ENCODE assay signal across 19 mouse cellular contexts in the genomic region with DNA sequence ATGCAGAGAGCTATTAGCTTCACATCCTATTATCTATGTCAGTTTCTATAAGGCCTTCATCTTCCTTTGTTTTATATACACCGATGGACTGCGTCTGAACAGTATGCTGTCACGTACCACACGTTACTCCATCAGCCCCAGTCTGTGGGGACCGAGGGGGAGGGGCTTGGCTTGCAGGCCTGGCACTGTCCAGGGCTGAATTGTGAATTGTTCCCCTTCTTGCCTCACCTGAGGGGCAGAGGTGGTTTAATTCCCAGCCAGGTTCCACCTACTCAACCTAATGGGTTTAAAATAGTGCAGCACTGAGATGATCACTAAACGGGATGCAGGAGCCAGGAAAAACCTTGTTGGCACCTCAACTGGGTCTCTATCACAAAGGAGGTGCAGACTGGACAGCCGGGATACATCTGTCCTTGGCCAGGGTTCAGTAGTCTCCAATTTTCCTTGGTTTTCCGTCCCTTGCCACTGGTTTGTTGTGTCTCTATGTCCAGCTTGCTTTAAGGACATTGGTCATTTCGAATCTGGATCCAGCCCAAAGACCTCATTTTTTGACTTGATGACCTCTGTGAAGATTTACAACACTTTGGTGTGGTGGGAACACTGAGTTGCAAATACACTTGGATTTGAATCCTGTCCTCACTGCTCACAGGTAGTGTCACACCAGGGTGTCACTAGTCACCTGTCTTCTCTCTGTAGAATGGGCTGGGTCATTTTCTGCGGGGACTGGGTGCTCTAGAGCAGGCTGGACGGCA. TPM values are rescaled to one million over a fixed set of nuclear protein-coding genes. Genes with fewer than 3 reads are reported as not detected.
DNase-seq lines count a peak whose midpoint lies in the region; ATAC-seq lines count a peak whose summit lies in the region.
"Had no signal": no experiment of that assay in that cellular context is flagged by ENCODE, and none has a peak within 500 bp of the region (broad histone marks: within the 10 kb centered on the region; RNA-seq: fewer than 3 reads in every experiment).

No protein-coding gene starts in this region.

- H3K4me2 ChIP-seq in hindbrain, embryonic 13.5 days, result no peak overlapping the region
- no peak overlapping the region for H3K4me2 ChIP-seq in hindbrain, embryonic 16.5 days (ENCODE audit: low read length)
- H3K4me2 ChIP-seq: embryonic facial prominence, embryonic 13.5 days; forebrain, embryonic 13.5 days; hindbrain, embryonic 12.5 days; intestine, embryonic 15.5 days had no signal

- H3K36me3 ChIP-seq in hindbrain, embryonic 13.5 days, result no peaks in the 10 kb centered on the region
- no peaks in the 10 kb centered on the region for H3K36me3 ChIP-seq in hindbrain, embryonic 16.5 days (ENCODE audit: control insufficient read depth, insufficient read depth, low read length)
- H3K36me3 ChIP-seq: embryonic facial prominence, embryonic 13.5 days; heart, embryonic 10.5 days; hindbrain, embryonic 12.5 days; intestine, embryonic 15.5 days had no signal

- peak; percentile 48 for DNase-seq in cerebellum, adult 11-12 months
- no peak for DNase-seq in cerebellum, adult 8-10 months
- DNase-seq in fat pad, adult 2 months (ENCODE audit: extremely low read depth, low read depth, low spot score), result peak; percentile 74
- peak; percentile 70 for DNase-seq in gonadal fat pad, adult 2 months (ENCODE audit: low read depth)
- DNase-seq: adrenal gland, adult 8-10 months; cerebellum, postnatal 25 days; forebrain, postnatal 0 days; gastrocnemius, postnatal 36 days; heart, adult 18-20 months; heart, postnatal 10 days; heart, postnatal 4 days; kidney, adult 18-20 months had no signal

- H3K9ac ChIP-seq in hindbrain, embryonic 13.5 days, result 0 out of 2 replicates have a peak overlapping the region, but pooled peaks have one; percentile 8
- H3K9ac ChIP-seq in hindbrain, embryonic 16.5 days (ENCODE audit: low read depth, low read length), result no peak overlapping the region
- H3K9ac ChIP-seq: embryonic facial prominence, embryonic 13.5 days; forebrain, embryonic 13.5 days; forebrain, postnatal 0 days; hindbrain, embryonic 12.5 days; intestine, embryonic 15.5 days had no signal

- ATAC-seq in hindbrain, embryonic 13.5 days (ENCODE audit: low FRiP score), result no peak
- ATAC-seq in hindbrain, embryonic 16.5 days, result no peak
- ATAC-seq: forebrain, embryonic 13.5 days; forebrain, postnatal 0 days; intestine, embryonic 15.5 days had no signal

- H3K4me3 ChIP-seq in hindbrain, embryonic 13.5 days, result no peak overlapping the region
- H3K4me3 ChIP-seq in hindbrain, embryonic 16.5 days (ENCODE audit: low read length), result no peak overlapping the region
- H3K4me3 ChIP-seq: embryonic facial prominence, embryonic 13.5 days; forebrain, embryonic 13.5 days; hindbrain, embryonic 12.5 days; intestine, embryonic 15.5 days had no signal

- 83% methylated on average over 11 of the region's 11 CpGs for WGBS in hindbrain, embryonic 13.5 days
- WGBS in hindbrain, embryonic 16.5 days, result 78% methylated on average over 11 of the region's 11 CpGs

- H3K27me3 ChIP-seq in hindbrain, embryonic 13.5 days, result no peaks in the 10 kb centered on the region
- H3K27me3 ChIP-seq in hindbrain, embryonic 16.5 days (replicated peaks; ENCODE audit: control insufficient read depth, insufficient read depth, low read length), result no peaks in the 10 kb centered on the region
- H3K27me3 ChIP-seq: embryonic facial prominence, embryonic 13.5 days; forebrain, embryonic 13.5 days; hindbrain, embryonic 12.5 days; intestine, embryonic 15.5 days had no signal

- H3K4me1 ChIP-seq in hindbrain, embryonic 13.5 days (replicated peaks), result peaks cover 15% of the 10 kb centered on the region
- peaks cover 7% of the 10 kb centered on the region for H3K4me1 ChIP-seq in hindbrain, embryonic 16.5 days (ENCODE audit: control insufficient read depth, insufficient read depth, low read depth, low read length)

- H3K27ac ChIP-seq in hindbrain, embryonic 13.5 days, result no peak overlapping the region
- H3K27ac ChIP-seq in hindbrain, embryonic 16.5 days (ENCODE audit: low read depth, low read length), result no peak overlapping the region
- H3K27ac ChIP-seq: embryonic facial prominence, embryonic 13.5 days; forebrain, embryonic 13.5 days; hindbrain, embryonic 12.5 days; intestine, embryonic 15.5 days had no signal

- no peaks in the 10 kb centered on the region for H3K9me3 ChIP-seq in hindbrain, embryonic 13.5 days
- no peaks in the 10 kb centered on the region for H3K9me3 ChIP-seq in hindbrain, embryonic 16.5 days (ENCODE audit: control insufficient read depth, low read length)
- H3K9me3 ChIP-seq: embryonic facial prominence, embryonic 13.5 days; forebrain, embryonic 13.5 days; heart, embryonic 10.5 days; hindbrain, embryonic 12.5 days; intestine, embryonic 15.5 days had no signal

RNA-seq across cellular contexts. Expression of a gene that starts 2.8 kb away (rescaled TPM):
- 10.7 and 11.2 TPM in 2 replicates for polyA plus RNA-seq in hindbrain, embryonic 13.5 days (2015; fragmentation: Nextera tagmentation; extraction: Ambion mirVana)
- polyA plus RNA-seq in hindbrain, embryonic 16.5 days (2015; fragmentation: Nextera tagmentation; extraction: Ambion mirVana), result 9.4 and 9.8 TPM in 2 replicates
- polyA plus RNA-seq in gonadal fat pad, adult 2 months (2012; rRNA removed), result 29.1 and 32.1 TPM in 2 replicates

RNA-seq across cellular contexts. Expression of a gene that starts 40.4 kb away (rescaled TPM):
- 83.3 and 85.2 TPM in 2 replicates for polyA plus RNA-seq in hindbrain, embryonic 13.5 days (2015; fragmentation: Nextera tagmentation; extraction: Ambion mirVana)
- 91.3 and 98.0 TPM in 2 replicates for polyA plus RNA-seq in hindbrain, embryonic 16.5 days (2015; fragmentation: Nextera tagmentation; extraction: Ambion mirVana)
- polyA plus RNA-seq in gonadal fat pad, adult 2 months (2012; rRNA removed), result 40.5 and 53.4 TPM in 2 replicates
